Mouse (Mus musculus) G1E (cell line): Measurements from ENCODE around the gene Bcl11b.

Source experiments
- CTCF ChIP-seq: IDR thresholded peaks from 2 replicates; pipeline ENCODE4 v1.5.1; 2012; ENCODE audit warnings: low read depth, low read length, inconsistent platforms, mixed read lengths
- GATA2 ChIP-seq: IDR thresholded peaks from 2 replicates; pipeline ENCODE4 v1.6.1; 2012; ENCODE audit warnings: low read depth, low read length, inconsistent platforms, borderline replicate concordance
- POLR2AphosphoS5 ChIP-seq: IDR thresholded peaks from 2 replicates; pipeline ENCODE4 v1.6.1; 2012; ENCODE audit warnings: low read depth, low read length, inconsistent platforms; ENCODE audit not compliant: insufficient replicate concordance

DNA sequence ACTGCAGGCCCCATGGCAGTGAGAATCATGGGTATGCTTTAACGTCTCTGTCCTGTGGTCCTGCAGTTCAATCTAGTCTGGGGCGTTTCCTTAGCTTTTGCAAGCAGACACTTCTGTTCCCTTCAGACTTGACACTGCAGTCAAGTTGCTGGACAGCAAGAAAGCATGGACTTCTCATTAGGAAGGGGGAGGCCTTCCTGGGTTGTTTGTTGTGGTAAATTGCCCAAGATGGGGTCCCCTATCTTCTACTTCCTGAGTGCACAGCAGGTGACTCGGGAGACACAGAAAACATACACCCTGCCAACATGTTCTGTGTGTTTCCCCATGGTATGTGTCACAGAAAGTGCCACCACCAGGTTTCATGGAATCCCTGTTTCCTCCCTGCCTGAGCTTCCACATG is 79.4 kb downstream of the Bcl11b start:
- TF ChIP-seq CTCF = no peak
- no peak for TF ChIP-seq GATA2
- no peak for TF ChIP-seq POLR2AphosphoS5
